Mouse (Mus musculus) heart, embryonic 12.5 days (tissue): ENCODE measurements around the gene Ppp4r3a. TPM values are rescaled to one million over a fixed set of nuclear protein-coding genes. Genes with fewer than 3 reads are reported as not detected.
A peak's percentile ranks its signal among the peaks of the same experiment; 100 is the strongest.

Source experiments
- ATAC-seq: fragments of 200-750 bp; cut with Nextera tagmentation; 2 replicates; pipeline ENCODE4 v1.8.0; 2017; ENCODE audit warnings: moderate TSS enrichment, moderate library complexity; ENCODE audit not compliant: insufficient number of reproducible peaks, low FRiP score
- H3K27ac ChIP-seq: fragments of 300-500 bp; sonication (generic); 2 replicates; pipeline ENCODE4 v1.5.1; 2016; ENCODE audit warnings: mild to moderate bottlenecking, moderate library complexity; ENCODE audit not compliant: poor library complexity, severe bottlenecking
- H3K27me3 ChIP-seq: fragments of 300-500 bp; sonication (generic); replicated peaks from 2 replicates; pipeline ENCODE4 v1.6.1; 2016; ENCODE audit warnings: mild to moderate bottlenecking, moderate library complexity
- H3K36me3 ChIP-seq: fragments of 300-500 bp; sonication (generic); 2 replicates; pipeline ENCODE4 v1.6.1; 2016; ENCODE audit warnings: mild to moderate bottlenecking, moderate library complexity
- H3K4me1 ChIP-seq: fragments of 300-500 bp; sonication (generic); replicated peaks from 2 replicates; pipeline ENCODE4 v1.6.1; 2016; ENCODE audit warnings: mild to moderate bottlenecking
- H3K4me2 ChIP-seq: fragments of 300-500 bp; sonication (generic); 2 replicates; pipeline ENCODE4 v1.6.1; 2016; ENCODE audit warnings: mild to moderate bottlenecking, moderate library complexity
- H3K4me3 ChIP-seq: fragments of 300-500 bp; sonication (generic); 2 replicates; pipeline ENCODE4 v1.5.1; 2016; ENCODE audit warnings: mild to moderate bottlenecking
- H3K9ac ChIP-seq: fragments of 300-500 bp; sonication (generic); 2 replicates; pipeline ENCODE4 v1.6.1; 2016; ENCODE audit warnings: mild to moderate bottlenecking, moderate library complexity
- H3K9me3 ChIP-seq: fragments of 300-500 bp; sonication (generic); replicated peaks from 2 replicates; pipeline ENCODE4 v1.6.1; 2016; ENCODE audit warnings: mild to moderate bottlenecking, moderate library complexity
- WGBS: fragments of 180-500 bp; shearing (Covaris S2); methylation state at CpG from one replicate; pipeline ENCODE4 v1.1.7; 2016; 5-methylcytosine and 5-hydroxymethylcytosine counted together
- polyA plus RNA-seq: library from polyadenylated mRNA; unstranded; fragments of >200 nt; fragmentation: Nextera tagmentation; extraction: Ambion mirVana; gene quantifications from 2 replicates; pipeline ENCODE4 v1.2.1, GENCODE M21; 2016

Gene Ppp4r3a
- polyA plus RNA-seq, 1 experiment from 2014 or later: 49.1 TPM

GRCm38 (mm10) chr12:101028247-101028953 is 55.1 kb downstream of the Ppp4r3a start:
- Histone ChIP-seq H3K4me2 (peak overlapping the region; percentile 85), H3K4me1 (peaks cover 23% of the 10 kb centered on the region), H3K36me3 (no peaks in the 10 kb centered on the region), H3K9me3 (no peaks in the 10 kb centered on the region), H3K27me3 (peaks cover 60% of the 10 kb centered on the region), H3K4me3 (peak overlapping the region; percentile 62), H3K9ac (peak overlapping the region; percentile 60), H3K27ac (peak overlapping the region; percentile 18; the same call in 1 of the 2 replicates)
- ATAC-seq: no peak
- under 1% methylated on average over 67 of the region's 67 CpGs for WGBS

- no peaks in the 10 kb centered on the region for H3K36me3 ChIP-seq
- no peak overlapping the region for H3K27ac ChIP-seq
- peak overlapping the region; percentile 62 for H3K4me3 ChIP-seq
- ATAC-seq: no peak
- no peaks in the 10 kb centered on the region for H3K9me3 ChIP-seq
- peaks cover 23% of the 10 kb centered on the region for H3K4me1 ChIP-seq
- peaks cover 67% of the 10 kb centered on the region for H3K27me3 ChIP-seq
- peak overlapping the region; percentile 85 for H3K4me2 ChIP-seq
- 5% methylated on average over 19 of the region's 19 CpGs for WGBS
- 0 out of 2 replicates have a peak overlapping the region, but pooled peaks have one; percentile 60 for H3K9ac ChIP-seq
Measured at GRCm38 (mm10) chr12:101027451-101028246, 55.9 kb downstream of the Ppp4r3a start.

- Histone ChIP-seq H3K4me3 (peak overlapping the region; percentile 62; the same call in 1 of the 2 replicates), H3K4me2 (peak overlapping the region; percentile 85), H3K27me3 (peaks cover 70% of the 10 kb centered on the region), H3K27ac (no peak overlapping the region), H3K9me3 (no peaks in the 10 kb centered on the region), H3K4me1 (peaks cover 23% of the 10 kb centered on the region), H3K9ac (no peak overlapping the region), H3K36me3 (no peaks in the 10 kb centered on the region)
- ATAC-seq: no peak
- WGBS: 25% methylated on average over 14 of the region's 14 CpGs
Measured at GRCm38 (mm10) chr12:101026946-101027345, 56.6 kb downstream of the Ppp4r3a start.

- Histone ChIP-seq H3K9me3 (no peaks in the 10 kb centered on the region), H3K4me1 (peaks cover 23% of the 10 kb centered on the region), H3K27ac (no peak overlapping the region), H3K4me2 (peak overlapping the region; percentile 85), H3K36me3 (no peaks in the 10 kb centered on the region), H3K9ac (no peak overlapping the region), H3K27me3 (peaks cover 70% of the 10 kb centered on the region), H3K4me3 (no peak overlapping the region; the same call in 1 of the 2 replicates)
- ATAC-seq: no peak
- WGBS: 65% methylated on average over 7 of the region's 7 CpGs
Measured at GRCm38 (mm10) chr12:101026518-101026917, 57.0 kb downstream of the Ppp4r3a start.

GRCm38 (mm10) chr12:101026025-101026424 is 57.5 kb downstream of the Ppp4r3a start:
- no peak for ATAC-seq
- Histone ChIP-seq H3K4me2 (no peak overlapping the region), H3K27me3 (peaks cover 69% of the 10 kb centered on the region), H3K27ac (no peak overlapping the region), H3K4me3 (no peak overlapping the region), H3K36me3 (no peaks in the 10 kb centered on the region), H3K9me3 (no peaks in the 10 kb centered on the region), H3K4me1 (peaks cover 23% of the 10 kb centered on the region), H3K9ac (no peak overlapping the region)
- WGBS: 81% methylated on average over 4 of the region's 4 CpGs

- Histone ChIP-seq H3K4me3 (no peak overlapping the region), H3K4me1 (peaks cover 23% of the 10 kb centered on the region), H3K4me2 (peak overlapping the region; percentile 28), H3K27ac (no peak overlapping the region), H3K36me3 (no peaks in the 10 kb centered on the region), H3K9me3 (no peaks in the 10 kb centered on the region), H3K9ac (no peak overlapping the region), H3K27me3 (peaks cover 69% of the 10 kb centered on the region)
- WGBS: 11% methylated on average over 7 of the region's 7 CpGs
- peak; percentile 62 for ATAC-seq
Measured at GRCm38 (mm10) chr12:101025379-101025778, 58.1 kb downstream of the Ppp4r3a start.

- no peak overlapping the region for H3K9ac ChIP-seq
- H3K9me3 ChIP-seq: 0 out of 2 replicates have a peak, but pooled peaks cover 1% of the 10 kb centered on the region
- no peak overlapping the region for H3K27ac ChIP-seq
- H3K36me3 ChIP-seq: no peaks in the 10 kb centered on the region
- no peak for ATAC-seq
- no peak overlapping the region for H3K4me3 ChIP-seq
- 68% methylated on average over 8 of the region's 8 CpGs for WGBS
- H3K4me1 ChIP-seq: peaks cover 23% of the 10 kb centered on the region
- H3K4me2 ChIP-seq: peak overlapping the region; percentile 28
- H3K27me3 ChIP-seq: peaks cover 69% of the 10 kb centered on the region
Measured at GRCm38 (mm10) chr12:101024824-101025223, 58.7 kb downstream of the Ppp4r3a start.

GRCm38 (mm10) chr12:101023143-101023542 is 60.4 kb downstream of the Ppp4r3a start:
- Histone ChIP-seq H3K9me3 (0 out of 2 replicates have a peak, but pooled peaks cover 4% of the 10 kb centered on the region), H3K36me3 (no peaks in the 10 kb centered on the region), H3K4me1 (peaks cover 30% of the 10 kb centered on the region), H3K4me3 (no peak overlapping the region), H3K27ac (no peak overlapping the region), H3K9ac (no peak overlapping the region), H3K27me3 (peaks cover 68% of the 10 kb centered on the region), H3K4me2 (no peak overlapping the region)
- no peak for ATAC-seq
- 82% methylated on average over 11 of the region's 11 CpGs for WGBS

- Histone ChIP-seq H3K4me2 (no peak overlapping the region), H3K4me3 (no peak overlapping the region), H3K27me3 (peaks cover 67% of the 10 kb centered on the region), H3K27ac (no peak overlapping the region), H3K36me3 (no peaks in the 10 kb centered on the region), H3K9me3 (0 out of 2 replicates have a peak, but pooled peaks cover 4% of the 10 kb centered on the region), H3K9ac (no peak overlapping the region), H3K4me1 (peaks cover 29% of the 10 kb centered on the region)
- 88% methylated on average over 8 of the region's 8 CpGs for WGBS
- ATAC-seq: no peak
Measured at GRCm38 (mm10) chr12:101022353-101022752, 61.1 kb downstream of the Ppp4r3a start.

- Histone ChIP-seq H3K27ac (no peak overlapping the region), H3K36me3 (no peaks in the 10 kb centered on the region), H3K27me3 (peaks cover 67% of the 10 kb centered on the region), H3K9ac (no peak overlapping the region), H3K9me3 (0 out of 2 replicates have a peak, but pooled peaks cover 4% of the 10 kb centered on the region), H3K4me3 (no peak overlapping the region), H3K4me2 (no peak overlapping the region), H3K4me1 (peaks cover 24% of the 10 kb centered on the region)
- 74% methylated on average over 9 of the region's 9 CpGs for WGBS
- ATAC-seq: no peak
Measured at GRCm38 (mm10) chr12:101021484-101022226, 61.8 kb downstream of the Ppp4r3a start.
